Mouse (Mus musculus): Measurements from ENCODE around the gene 4932438H23Rik. TPM values are rescaled to one million over a fixed set of nuclear protein-coding genes. Genes with fewer than 3 reads are reported as not detected.

4932438H23Rik gene
- total RNA-seq, 1 experiment from 2014 or later: 0.23 TPM

- ATAC-seq (ENCODE audit: extremely low read depth, insufficient number of reproducible peaks, low FRiP score, poor library complexity, severe bottlenecking): no peak
Measured at GRCm38 (mm10) chr16:91026290-91026689, 68.6 kb downstream of the 4932438H23Rik start.

GRCm38 (mm10) chr16:91023384-91023783, 71.5 kb downstream of the 4932438H23Rik start:
- ATAC-seq (ENCODE audit: extremely low read depth, insufficient number of reproducible peaks, low FRiP score, poor library complexity, severe bottlenecking): no peak

DNA sequence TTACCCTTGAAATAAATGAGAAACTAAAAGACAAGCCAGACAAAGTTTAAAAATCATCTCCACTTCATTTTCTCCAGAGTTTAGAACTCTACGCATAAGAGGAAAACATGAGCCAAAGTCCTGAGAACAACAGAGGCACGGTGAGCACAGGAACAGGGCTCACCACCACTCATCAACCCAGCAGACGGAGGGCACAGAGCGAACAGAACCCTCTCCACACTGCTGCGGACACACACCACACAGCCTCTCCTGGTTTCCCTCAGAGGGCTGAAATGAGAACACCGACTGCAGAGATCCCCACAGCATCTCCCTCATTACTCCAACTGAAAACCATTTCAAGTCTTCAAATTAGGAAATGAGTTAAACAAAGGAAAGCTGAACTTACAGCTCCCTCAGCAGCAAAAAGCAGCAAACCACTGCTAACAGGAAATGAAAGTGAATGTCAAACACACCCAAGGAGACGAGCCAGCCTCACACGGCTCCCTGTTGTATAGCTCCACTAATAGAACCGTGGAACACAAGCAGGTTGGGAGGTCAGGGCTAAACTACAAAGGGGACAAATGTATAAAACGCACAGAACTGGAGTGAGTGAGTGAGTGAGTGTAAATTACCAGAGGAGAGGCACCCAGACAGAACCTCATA, 74.0 kb downstream of the 4932438H23Rik start:
- ATAC-seq (ENCODE audit: extremely low read depth, insufficient number of reproducible peaks, low FRiP score, poor library complexity, severe bottlenecking): no peak

DNA sequence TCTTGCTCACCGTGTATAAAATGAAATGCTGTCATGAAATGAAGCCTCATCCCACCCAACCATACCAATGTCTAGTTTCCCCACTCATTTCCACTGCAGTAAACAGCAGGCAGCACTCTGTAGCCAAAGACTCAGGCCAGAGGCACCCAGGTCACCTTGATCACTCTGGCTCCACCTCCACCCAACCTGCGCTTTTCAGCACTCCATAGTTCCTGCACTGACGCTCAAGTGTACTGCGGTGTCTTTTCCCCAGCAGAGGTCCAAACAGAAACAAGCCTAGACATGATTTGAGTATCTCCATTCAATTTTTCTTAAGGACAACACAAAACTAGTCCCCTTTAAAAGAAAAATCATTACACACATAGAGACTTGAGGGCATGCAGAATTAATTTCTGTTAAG, 75.4 kb downstream of the 4932438H23Rik start:
- no peak for ATAC-seq (ENCODE audit: extremely low read depth, insufficient number of reproducible peaks, low FRiP score, poor library complexity, severe bottlenecking)

GRCm38 (mm10) chr16:91015761-91016160, 79.2 kb downstream of the 4932438H23Rik start:
- ATAC-seq (ENCODE audit: extremely low read depth, insufficient number of reproducible peaks, low FRiP score, poor library complexity, severe bottlenecking): no peak

DNA sequence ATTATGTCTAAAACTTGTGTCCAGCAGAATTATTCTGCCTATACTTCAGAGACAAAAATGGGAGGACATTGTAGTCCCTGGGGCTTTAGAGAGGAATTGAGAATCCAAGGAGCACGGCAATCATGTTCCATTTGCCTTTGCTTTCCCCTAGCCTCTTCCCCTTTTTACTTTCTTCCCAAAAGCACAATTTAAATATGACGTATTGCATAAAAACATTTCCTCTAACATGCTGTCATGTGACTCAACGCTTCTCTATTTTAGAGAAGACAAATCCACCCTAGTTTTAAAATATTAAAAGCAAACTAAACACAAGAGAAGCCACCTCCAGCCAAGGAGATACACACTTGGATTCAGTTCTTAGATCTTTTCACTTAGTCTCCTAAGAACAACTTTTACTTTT, 83.1 kb downstream of the 4932438H23Rik start:
- ATAC-seq (ENCODE audit: extremely low read depth, insufficient number of reproducible peaks, low FRiP score, poor library complexity, severe bottlenecking): peak; percentile 40; the same call in 1 of the 2 replicates

GRCm38 (mm10) chr16:91011021-91011683, 83.8 kb downstream of the 4932438H23Rik start, which contains the start of gene Synj1:
TSS of gene Synj1 (minus strand) at chr16:91011308.
- peak; percentile 96 for ATAC-seq (ENCODE audit: extremely low read depth, insufficient number of reproducible peaks, low FRiP score, poor library complexity, severe bottlenecking)

DNA sequence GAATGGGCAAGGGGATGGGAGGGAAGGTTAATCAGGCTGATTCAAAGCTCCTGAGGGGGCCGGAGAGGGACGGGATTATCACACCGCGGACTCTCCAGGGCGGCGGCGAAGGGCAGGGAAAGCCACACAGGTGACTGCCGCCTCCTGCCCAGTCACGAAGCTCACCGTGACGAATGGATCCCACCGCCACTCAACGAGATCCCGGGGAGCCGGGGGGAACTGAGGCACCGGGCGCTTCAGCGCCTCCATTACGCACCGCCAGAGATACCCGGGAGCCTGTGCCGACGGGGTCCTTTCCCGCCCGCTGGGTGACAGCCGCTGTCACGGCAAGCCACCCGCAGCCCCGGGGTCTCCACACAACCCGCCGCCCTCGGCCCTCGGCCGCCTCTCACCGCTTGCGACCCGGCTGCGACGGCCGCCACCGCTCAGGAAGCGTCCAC, 84.3 kb downstream of the 4932438H23Rik start:
- no peak for ATAC-seq (ENCODE audit: extremely low read depth, insufficient number of reproducible peaks, low FRiP score, poor library complexity, severe bottlenecking)

DNA sequence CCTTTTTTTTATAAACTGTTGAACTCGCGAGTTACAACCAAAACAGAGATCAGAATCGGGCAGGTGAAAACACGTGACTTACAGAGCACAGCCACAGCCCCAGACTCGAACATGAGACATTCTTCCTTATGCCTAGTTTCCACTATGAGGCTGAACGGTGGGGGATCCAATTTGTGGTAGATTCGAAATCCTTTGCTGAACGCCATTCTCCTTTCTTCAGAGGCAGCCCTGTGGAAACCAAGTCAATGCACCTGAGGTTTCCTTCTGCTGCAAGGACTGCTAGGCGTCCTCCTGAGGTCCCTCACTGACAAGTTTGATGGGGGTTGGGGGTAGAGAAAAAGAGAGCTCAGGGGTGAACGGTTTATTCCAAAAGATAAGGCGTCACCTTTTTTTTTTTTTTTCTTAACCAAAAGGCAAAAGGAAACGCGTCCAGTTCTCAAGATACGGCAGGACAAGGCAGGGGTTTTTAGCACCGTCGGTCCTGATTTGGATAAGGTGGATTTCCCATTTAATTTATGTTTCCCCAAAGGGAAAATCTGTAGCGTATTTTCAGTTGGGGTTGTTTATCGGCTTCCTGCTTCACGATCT, 84.9 kb downstream of the 4932438H23Rik start:
- no peak for ATAC-seq (ENCODE audit: extremely low read depth, insufficient number of reproducible peaks, low FRiP score, poor library complexity, severe bottlenecking)

DNA sequence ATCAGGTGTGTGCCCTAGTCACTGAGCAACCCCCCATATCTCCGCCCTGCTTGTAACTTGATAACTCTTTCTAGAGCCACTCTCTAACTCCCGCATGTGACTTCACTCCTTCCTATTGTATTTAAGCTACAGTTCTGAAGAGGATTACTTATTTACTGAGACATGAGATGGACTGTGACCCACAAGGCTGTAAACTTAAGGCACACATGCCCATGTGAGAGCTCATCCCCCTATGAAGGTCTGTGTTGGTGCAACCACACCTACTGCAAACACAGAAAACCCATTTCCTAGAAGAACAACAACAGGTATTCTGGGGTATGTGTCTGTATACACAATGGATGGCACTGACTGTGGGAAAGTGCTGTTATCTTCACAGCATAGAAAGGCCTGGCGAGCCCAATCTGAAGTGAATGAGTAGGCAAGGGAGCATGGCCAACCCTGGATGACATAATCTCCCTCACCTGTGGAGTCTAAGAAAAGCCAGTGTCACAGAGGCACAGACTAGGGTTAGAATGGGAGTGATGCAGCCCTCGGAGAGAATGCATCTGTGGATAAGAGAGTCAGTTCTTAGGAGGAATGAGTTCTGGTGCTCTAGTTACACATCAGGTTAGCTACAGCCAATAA, 89.9 kb downstream of the 4932438H23Rik start:
- no peak for ATAC-seq (ENCODE audit: extremely low read depth, insufficient number of reproducible peaks, low FRiP score, poor library complexity, severe bottlenecking)

Other genes starting within 250 kb of the 4932438H23Rik start
- gene Cfap298, start 160.0 kb downstream of the 4932438H23Rik start, total RNA-seq (2017): 22.8 and 42.6 TPM in 2 replicates
- 85.6 and 87.6 TPM in 2 replicates for gene Synj1, start 83.8 kb downstream of the 4932438H23Rik start, total RNA-seq (2017)
- 134 and 148 TPM in 2 replicates for gene Paxbp1, start 50.6 kb downstream of the 4932438H23Rik start, total RNA-seq (2017)
- not detected in 2 replicates for gene Olig2, start 130.3 kb upstream of the 4932438H23Rik start, total RNA-seq (2017)
- gene Olig1, start 174.7 kb upstream of the 4932438H23Rik start, total RNA-seq (2017): not detected in 2 replicates